Mouse (Mus musculus) Patski (cell line): Measurements from ENCODE around the gene Tmtc2. TPM values are rescaled to one million over a fixed set of nuclear protein-coding genes. Genes with fewer than 3 reads are reported as not detected.

Experiments used
- ATAC-seq: fragments of 100-300 bp; one replicate; pipeline ENCODE4 v1.8.0; 2021
- CTCF ChIA-PET: fragments of 350-600 bp; sonication (Branson Sonifier 250); formaldehyde crosslinking; loops from one replicate; lab custom pipeline; 2022; ENCODE audit warnings: inconsistent platforms; lab: Charles Lee
- POLR2A ChIA-PET: fragments of 350-600 bp; sonication (Branson Sonifier 250); formaldehyde crosslinking; loops from one replicate; lab custom pipeline; 2022; ENCODE audit warnings: antibody characterized with exemption, inconsistent platforms; lab: Charles Lee
- DNase-seq: peaks from one replicate; pipeline ENCODE4 v3.0.0-alpha.2; 2011; ENCODE audit warnings: low read depth, low spot score
- H3K27me3 ChIP-seq: fragments of 371-371 bp; one replicate; pipeline ENCODE4 v1.5.1; 2021
- CTCF ChIP-seq: fragments of 100-300 bp; IDR thresholded peaks from one replicate; pipeline ENCODE4 v1.5.1; 2021
- in situ Hi-C: fragments of 300-500 bp; cut with MboI; formaldehyde crosslinking; loops from 3 replicates; pipeline ENCODE4 v1.11.1; 2018; ENCODE audit warnings: low pct_unique_long_range_greater_than_20kb, mixed read lengths
- polyA plus RNA-seq: library from polyadenylated mRNA; unstranded; gene quantifications from one replicate; pipeline ENCODE4 v1.2.3, GENCODE M21; 2021

The Tmtc2 gene
- polyA plus RNA-seq, 1 experiment from 2014 or later, result 0.77 TPM

GRCm38 (mm10) chr10:105554153-105554552, 20.1 kb downstream of the Tmtc2 start:
- no peak for TF ChIP-seq CTCF
- in situ Hi-C loops, result no loop called here
- no peaks in the 10 kb centered on the region for H3K27me3 ChIP-seq
- DNase-seq (no peak), ATAC-seq (no peak)
- CTCF ChIA-PET, result no interaction called here
- POLR2A ChIA-PET, result no interaction called here

DNA sequence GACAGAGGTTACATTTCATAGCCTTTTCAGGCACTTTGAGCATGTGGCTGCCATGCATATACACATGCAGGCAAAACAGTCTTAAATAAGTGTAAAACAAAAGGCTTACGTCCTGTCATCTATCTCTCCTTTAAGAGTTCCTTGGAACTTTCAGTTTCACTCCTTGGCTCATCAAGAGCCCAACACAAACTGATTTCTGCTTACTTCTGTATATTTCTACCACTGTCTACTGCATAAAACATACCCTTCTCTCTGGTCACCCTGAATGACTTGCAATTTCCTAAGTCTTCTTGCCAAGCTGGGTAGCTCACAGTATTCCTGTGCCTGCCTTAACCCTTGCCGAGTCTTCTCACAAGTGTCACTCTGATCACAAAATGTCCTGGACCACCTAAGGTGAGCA, 26.2 kb downstream of the Tmtc2 start:
- CTCF ChIA-PET, result interaction anchor here (1.4 to 1.8 kb wide), 4 partner anchors 10 to 17 kb away, joined by 3 to 8 read pairs (median 4); no protein-coding TSS in a partner anchor
- ATAC-seq (no peak), DNase-seq (no peak)
- H3K27me3 ChIP-seq, result no peaks in the 10 kb centered on the region
- in situ Hi-C loops, result no loop called here
- POLR2A ChIA-PET, result no interaction called here
- TF ChIP-seq CTCF, result no peak

- in situ Hi-C loops, result no loop called here
- DNase-seq (no peak), ATAC-seq (no peak)
- CTCF ChIA-PET, result no interaction called here
- no peaks in the 10 kb centered on the region for H3K27me3 ChIP-seq
- TF ChIP-seq CTCF, result no peak
- POLR2A ChIA-PET, result no interaction called here
Measured at GRCm38 (mm10) chr10:105544004-105545003, 29.9 kb downstream of the Tmtc2 start.

- ChIA-PET POLR2A (no interaction called here), CTCF (no interaction called here)
- H3K27me3 ChIP-seq, result no peaks in the 10 kb centered on the region
- in situ Hi-C loops, result no loop called here
- ATAC-seq (no peak), DNase-seq (no peak)
- TF ChIP-seq CTCF, result no peak
Measured at GRCm38 (mm10) chr10:105542081-105542480, 32.2 kb downstream of the Tmtc2 start.

GRCm38 (mm10) chr10:105539697-105540096, 34.6 kb downstream of the Tmtc2 start:
- no peak for ATAC-seq
- POLR2A ChIA-PET, result no interaction called here

GRCm38 (mm10) chr10:105536910-105537309, 37.3 kb downstream of the Tmtc2 start:
- no peaks in the 10 kb centered on the region for H3K27me3 ChIP-seq
- ATAC-seq (no peak), DNase-seq (no peak)
- in situ Hi-C loops, result no loop called here
- POLR2A ChIA-PET, result no interaction called here
- TF ChIP-seq CTCF, result no peak
- CTCF ChIA-PET, result no interaction called here

More at GRCm38 (mm10) chr10:105539697-105540096, 34.6 kb downstream of the Tmtc2 start:
- in situ Hi-C loops, result no loop called here
- DNase-seq, result no peak
- no peak for TF ChIP-seq CTCF
- no peaks in the 10 kb centered on the region for H3K27me3 ChIP-seq
- CTCF ChIA-PET, result interaction anchor here (1.2 kb wide), 1 partner anchor 10 kb away, joined by 3 read pairs; no protein-coding TSS in a partner anchor

GRCm38 (mm10) chr10:105535848-105536247, 38.4 kb downstream of the Tmtc2 start:
- no peak for TF ChIP-seq CTCF
- ATAC-seq (peak; percentile 44), DNase-seq (no peak)
- ChIA-PET POLR2A (no interaction called here), CTCF (interaction anchor here (1.3 to 1.5 kb wide), 2 partner anchors 10 to 13 kb away, joined by 4 read pairs; no protein-coding TSS in a partner anchor)
- no peaks in the 10 kb centered on the region for H3K27me3 ChIP-seq
- in situ Hi-C loops, result no loop called here

DNA sequence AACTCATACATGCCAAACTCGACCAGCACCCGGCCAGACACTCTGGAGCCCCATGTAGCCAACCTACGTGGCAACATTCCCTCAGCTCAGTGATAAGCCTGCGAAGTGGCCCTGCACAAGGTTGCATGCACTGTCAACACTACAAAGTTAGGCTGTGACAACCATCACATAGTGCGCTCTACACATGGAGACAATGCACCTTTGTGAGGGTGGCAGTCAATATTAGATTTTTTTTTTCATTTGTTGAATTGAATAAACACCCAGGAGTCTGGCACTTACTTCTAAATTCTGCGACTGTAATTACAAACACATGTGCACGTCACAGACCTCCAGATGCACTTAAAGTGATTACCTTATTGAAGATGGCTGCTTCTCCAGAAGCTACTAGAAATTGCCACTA, 41.5 kb downstream of the Tmtc2 start:
- ChIA-PET CTCF (no interaction called here), POLR2A (no interaction called here)
- DNase-seq (no peak), ATAC-seq (no peak)
- TF ChIP-seq CTCF, result no peak
- in situ Hi-C loops, result no loop called here
- H3K27me3 ChIP-seq, result no peaks in the 10 kb centered on the region

- ATAC-seq (no peak), DNase-seq (no peak)
- ChIA-PET CTCF (no interaction called here), POLR2A (no interaction called here)
- no peaks in the 10 kb centered on the region for H3K27me3 ChIP-seq
- in situ Hi-C loops, result no loop called here
- TF ChIP-seq CTCF, result no peak
Measured at GRCm38 (mm10) chr10:105532019-105532525, 42.2 kb downstream of the Tmtc2 start.

GRCm38 (mm10) chr10:105531080-105531894, 43.0 kb downstream of the Tmtc2 start:
- no peak for TF ChIP-seq CTCF
- ChIA-PET CTCF (no interaction called here), POLR2A (no interaction called here)
- ATAC-seq (no peak), DNase-seq (no peak)
- in situ Hi-C loops, result no loop called here
- no peaks in the 10 kb centered on the region for H3K27me3 ChIP-seq
